Mouse (Mus musculus): ENCODE results near the gene P4htm. TPM values are rescaled to one million over a fixed set of nuclear protein-coding genes. Genes with fewer than 3 reads are reported as not detected.
A peak's percentile ranks its signal among the peaks of the same experiment; 100 is the strongest.
"Not testable (repeated sequence)": the region's sequence is repeated elsewhere in the genome, so short reads cannot be mapped to it uniquely, and the experiment has no call there.

P4htm gene
- total and polyA plus RNA-seq, 3 experiments = 14.2 to 21.0 (median 15.3) TPM

DNA sequence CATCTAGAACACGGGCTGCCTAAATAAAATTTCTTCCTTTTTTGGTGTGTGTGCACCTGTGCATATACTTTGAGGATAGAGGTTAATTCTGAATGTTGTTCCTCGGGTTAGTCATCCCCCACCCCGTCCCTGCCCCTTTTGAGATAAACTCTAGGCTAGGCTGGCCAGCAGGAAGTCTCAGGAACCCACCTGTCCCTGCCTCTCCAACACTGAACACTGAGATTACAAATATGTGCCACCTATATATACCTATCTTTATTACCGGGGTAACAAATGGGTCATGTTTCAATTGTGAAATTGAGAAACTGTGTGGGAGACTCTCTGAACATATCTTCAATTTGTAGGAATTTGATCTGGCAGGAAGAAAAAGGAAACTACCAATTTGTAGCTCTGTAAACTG, 11.4 kb upstream of the P4htm start:
- H3K79me2 ChIP-seq (replicated peaks; ENCODE audit: control insufficient read depth, insufficient read depth, low read length) = no peaks in the 10 kb centered on the region
- WGBS = 75% methylated on average over 4 of the region's 4 CpGs
- H3K36me3 ChIP-seq (ENCODE audit: control insufficient read depth, insufficient read depth, low read length) = no peaks in the 10 kb centered on the region; the same call in 1 of the 2 replicates
- no peak overlapping the region for H3K9ac ChIP-seq (ENCODE audit: low read depth, low read length)
- H3K27me3 ChIP-seq (ENCODE audit: control insufficient read depth, insufficient read depth, low read length) = no peaks in the 10 kb centered on the region
- no peak for DNase-seq
- intact Hi-C loops (cut with DNase I) = no loop called here
- H3K27ac ChIP-seq = no peak overlapping the region
- H3K4me1 ChIP-seq (ENCODE audit: control insufficient read depth, insufficient read depth, low read length) = no peaks in the 10 kb centered on the region
- TF ChIP-seq CTCF (IDR thresholded peaks at IDR 0.05) = no peak
- H3K4me3 ChIP-seq = no peak overlapping the region

DNA sequence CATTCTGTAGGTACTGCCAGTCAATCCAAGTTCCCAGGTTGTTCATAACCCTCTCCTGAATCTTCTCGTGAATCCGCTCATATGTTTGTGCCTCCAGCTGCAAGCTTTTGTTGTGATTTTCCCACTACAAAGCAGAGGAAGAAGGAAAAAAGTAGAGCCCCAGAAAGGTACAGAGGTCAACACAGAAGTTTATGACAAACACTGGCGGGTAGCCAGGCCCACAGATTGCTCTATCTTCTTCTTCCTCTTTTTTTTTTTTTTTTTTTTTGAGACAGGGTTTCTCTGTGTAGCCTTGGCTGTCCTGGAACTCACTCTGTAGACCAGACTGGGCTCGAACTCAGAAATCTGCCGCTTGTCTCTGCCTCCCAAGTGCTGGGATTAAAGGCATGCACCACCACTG, 10.5 kb upstream of the P4htm start:
- H3K9ac ChIP-seq (ENCODE audit: low read depth, low read length); intact Hi-C loops (cut with DNase I); H3K36me3 ChIP-seq (ENCODE audit: control insufficient read depth, insufficient read depth, low read length); DNase-seq; H3K27me3 ChIP-seq (ENCODE audit: control insufficient read depth, insufficient read depth, low read length); H3K79me2 ChIP-seq (replicated peaks; ENCODE audit: control insufficient read depth, insufficient read depth, low read length); H3K4me1 ChIP-seq (ENCODE audit: control insufficient read depth, insufficient read depth, low read length); H3K4me3 ChIP-seq; H3K27ac ChIP-seq: not testable (repeated sequence)
- 68% methylated on average over 5 of the region's 5 CpGs for WGBS

DNA sequence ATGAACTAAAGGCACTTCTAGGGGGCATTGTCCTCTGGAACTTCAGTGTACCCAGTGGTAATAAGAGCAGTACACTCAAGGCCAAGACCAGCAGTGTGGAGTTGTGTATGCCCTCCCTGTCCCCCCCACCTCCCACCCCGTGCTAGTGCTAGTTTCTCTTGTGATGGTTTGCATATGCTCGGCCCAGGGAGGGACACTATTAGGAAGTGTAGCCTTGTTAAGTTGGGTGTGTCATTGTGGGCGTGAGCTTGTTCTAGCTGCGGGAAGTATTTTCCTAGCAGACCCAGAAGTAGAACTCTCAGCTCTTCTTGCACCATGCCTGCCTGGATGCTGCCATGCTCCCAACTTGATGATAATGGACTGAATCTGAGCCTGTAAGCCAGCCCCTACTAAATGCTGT, 4.5 kb upstream of the P4htm start:
- Histone ChIP-seq H3K9ac (ENCODE audit: low read depth, low read length) (no peak overlapping the region), H3K27me3 (ENCODE audit: control insufficient read depth, insufficient read depth, low read length) (no peaks in the 10 kb centered on the region), H3K36me3 (ENCODE audit: control insufficient read depth, insufficient read depth, low read length) (no peaks in the 10 kb centered on the region), H3K27ac (no peak overlapping the region), H3K79me2 (replicated peaks; ENCODE audit: control insufficient read depth, insufficient read depth, low read length) (no peaks in the 10 kb centered on the region), H3K4me1 (ENCODE audit: control insufficient read depth, insufficient read depth, low read length) (no peaks in the 10 kb centered on the region), H3K4me3 (no peak overlapping the region)
- intact Hi-C loops (cut with DNase I) = no loop called here
- WGBS = 69% methylated on average over 4 of the region's 4 CpGs
- TF ChIP-seq POLR2A (IDR thresholded peaks at IDR 0.05; ENCODE audit: insufficient read depth, low read depth, low read length) = no peak
- TF ChIP-seq EP300 (IDR thresholded peaks at IDR 0.05; ENCODE audit: insufficient read depth, low read depth, low read length) = no peak
- no peak for TF ChIP-seq CTCF (IDR thresholded peaks at IDR 0.05)
- peak in 1 of 2 experiments; percentile 14 for DNase-seq

DNA sequence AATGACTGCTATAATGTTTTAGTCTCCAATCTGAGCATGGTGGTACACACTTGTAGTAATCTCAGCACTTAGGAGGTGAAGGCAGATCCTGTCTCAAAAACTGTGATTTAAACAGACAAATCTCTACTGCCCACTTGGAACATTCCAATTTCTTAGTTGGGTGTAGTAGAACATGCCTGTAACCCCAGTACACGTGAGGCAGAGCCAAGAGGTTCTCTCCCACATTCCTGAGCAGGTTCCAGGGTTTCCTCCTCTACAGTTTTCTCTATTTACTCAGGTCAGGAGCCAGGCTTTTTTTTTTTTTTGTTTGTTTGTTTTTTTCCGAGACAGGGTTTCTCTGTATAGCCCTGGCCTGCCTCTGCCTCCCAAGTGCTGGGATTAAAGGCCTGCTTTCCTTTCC, 2.5 kb upstream of the P4htm start:
- TF ChIP-seq CTCF (IDR thresholded peaks at IDR 0.05) (no peak), EP300 (IDR thresholded peaks at IDR 0.05; ENCODE audit: insufficient read depth, low read depth, low read length) (no peak), POLR2A (IDR thresholded peaks at IDR 0.05; ENCODE audit: insufficient read depth, low read depth, low read length) (no peak)
- no peak overlapping the region for H3K27ac ChIP-seq
- 26% methylated on average over 2 of the region's 2 CpGs for WGBS

DNA sequence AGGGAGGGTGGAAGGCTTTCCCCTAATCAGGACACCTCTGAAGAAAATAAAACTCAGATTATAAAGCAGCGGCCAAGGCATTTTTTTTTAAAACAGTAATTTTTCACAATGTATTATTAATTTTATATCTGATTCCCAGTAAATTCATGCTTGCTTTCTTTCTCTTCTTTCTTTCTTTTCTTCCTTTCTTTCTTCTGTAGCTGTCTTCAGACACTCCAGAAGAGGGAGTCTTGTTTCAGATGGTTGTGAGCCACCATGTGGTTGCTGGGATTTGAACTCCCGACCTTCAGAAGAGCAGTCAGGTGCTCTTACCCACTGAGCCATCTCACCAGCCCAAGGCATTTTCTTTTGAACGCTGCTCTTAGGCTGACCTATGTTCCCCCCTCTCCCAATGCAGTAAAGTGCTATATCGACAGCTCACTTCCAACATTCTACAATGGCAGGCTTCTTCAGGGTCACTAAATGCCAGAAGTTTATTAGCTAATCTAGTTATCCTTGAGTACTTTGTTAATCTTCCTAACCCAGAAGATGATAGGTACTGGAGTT, 1.6 kb upstream of the P4htm start:
- peaks cover 3% of the 10 kb centered on the region for H3K4me1 ChIP-seq (ENCODE audit: control insufficient read depth, insufficient read depth, low read length)
- no peak overlapping the region for H3K9ac ChIP-seq (ENCODE audit: low read depth, low read length)
- no peaks in the 10 kb centered on the region for H3K27me3 ChIP-seq (ENCODE audit: control insufficient read depth, insufficient read depth, low read length)
- DNase-seq = no peak
- TF ChIP-seq CTCF (IDR thresholded peaks at IDR 0.05) = no peak
- no peak for TF ChIP-seq POLR2A (IDR thresholded peaks at IDR 0.05; ENCODE audit: insufficient read depth, low read depth, low read length)
- no peak for TF ChIP-seq EP300 (IDR thresholded peaks at IDR 0.05; ENCODE audit: insufficient read depth, low read depth, low read length)
- intact Hi-C loops (cut with DNase I) = no loop called here
- no peak overlapping the region for H3K4me3 ChIP-seq
- no peaks in the 10 kb centered on the region for H3K36me3 ChIP-seq (ENCODE audit: control insufficient read depth, insufficient read depth, low read length)
- H3K27ac ChIP-seq = no peak overlapping the region
- H3K79me2 ChIP-seq (replicated peaks; ENCODE audit: control insufficient read depth, insufficient read depth, low read length) = no peaks in the 10 kb centered on the region
- WGBS = 71% methylated on average over 4 of the region's 4 CpGs

More for the DNA sequence above, 2.5 kb upstream of the P4htm start:
- H3K9ac ChIP-seq (ENCODE audit: low read depth, low read length) = no peak overlapping the region
- no peaks in the 10 kb centered on the region for H3K27me3 ChIP-seq (ENCODE audit: control insufficient read depth, insufficient read depth, low read length)
- DNase-seq = no peak
- no peaks in the 10 kb centered on the region; the same call in 1 of the 2 replicates for H3K4me1 ChIP-seq (ENCODE audit: control insufficient read depth, insufficient read depth, low read length)
- H3K4me3 ChIP-seq = no peak overlapping the region
- no peaks in the 10 kb centered on the region for H3K36me3 ChIP-seq (ENCODE audit: control insufficient read depth, insufficient read depth, low read length)
- no peaks in the 10 kb centered on the region for H3K79me2 ChIP-seq (replicated peaks; ENCODE audit: control insufficient read depth, insufficient read depth, low read length)
- intact Hi-C loops (cut with DNase I) = no loop called here

DNA sequence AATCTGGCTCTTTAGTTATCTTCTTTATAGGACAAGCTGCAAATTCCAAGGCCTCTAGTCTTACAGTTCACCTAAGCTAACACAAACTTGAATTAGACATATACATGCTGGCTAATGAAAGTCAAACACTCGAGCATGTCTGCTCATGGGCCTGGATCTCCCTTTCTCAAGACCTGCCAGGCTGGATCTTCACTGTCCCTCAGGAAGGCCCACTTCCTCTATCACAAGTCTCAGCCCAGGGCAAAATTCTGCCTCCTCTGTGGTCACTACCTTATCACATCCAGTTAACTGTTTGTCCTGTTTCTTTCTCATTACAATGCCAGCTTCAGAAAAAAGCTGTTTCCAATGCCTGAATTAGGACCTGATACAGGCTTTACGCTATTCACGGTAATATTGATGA, 3.1 kb downstream of the P4htm start:
- no peak for TF ChIP-seq EP300 (IDR thresholded peaks at IDR 0.05; ENCODE audit: insufficient read depth, low read depth, low read length)
- TF ChIP-seq POLR2A (IDR thresholded peaks at IDR 0.05; ENCODE audit: insufficient read depth, low read depth, low read length) = no peak
- no peak for TF ChIP-seq CTCF (IDR thresholded peaks at IDR 0.05)
- no peaks in the 10 kb centered on the region for H3K79me2 ChIP-seq (replicated peaks; ENCODE audit: control insufficient read depth, insufficient read depth, low read length)

More for the DNA sequence above, 3.1 kb downstream of the P4htm start:
- intact Hi-C loops (cut with DNase I) = no loop called here
- H3K36me3 ChIP-seq (ENCODE audit: control insufficient read depth, insufficient read depth, low read length) = no peaks in the 10 kb centered on the region
- no peaks in the 10 kb centered on the region for H3K27me3 ChIP-seq (ENCODE audit: control insufficient read depth, insufficient read depth, low read length)
- H3K4me1 ChIP-seq (ENCODE audit: control insufficient read depth, insufficient read depth, low read length) = peaks cover 3% of the 10 kb centered on the region
- H3K27ac ChIP-seq = peak overlapping the region; percentile 2; the same call in 1 of the 2 replicates
- DNase-seq = no peak
- no peak overlapping the region for H3K9ac ChIP-seq (ENCODE audit: low read depth, low read length)
- WGBS = 33% methylated on average over 3 of the region's 3 CpGs
- no peak overlapping the region for H3K4me3 ChIP-seq
